Mouse (Mus musculus) kidney, postnatal 0 days (tissue): ENCODE data around the gene Aldh1b1. TPM values are rescaled to one million over a fixed set of nuclear protein-coding genes. Genes with fewer than 3 reads are reported as not detected.
A peak's percentile ranks its signal among the peaks of the same experiment; 100 is the strongest.

Experiments used
- ATAC-seq: fragments of 200-750 bp; cut with Nextera tagmentation; replicated peaks from 2 replicates; pipeline ENCODE4 v1.8.0; 2017; ENCODE audit warnings: low read depth, moderate number of reproducible peaks, moderate TSS enrichment, moderate library complexity; ENCODE audit not compliant: low FRiP score
- DNase-seq: peaks from one replicate; pipeline ENCODE4 v3.0.0-alpha.2; 2016; ENCODE audit warnings: low spot score
- H3K27ac ChIP-seq: fragments of 300-500 bp; sonication (generic); 2 replicates; pipeline ENCODE4 v1.5.1; 2014; ENCODE audit warnings: mild to moderate bottlenecking
- H3K27me3 ChIP-seq: fragments of 300-500 bp; sonication (generic); 2 replicates; pipeline ENCODE4 v1.6.1; 2014; ENCODE audit warnings: low read length, mixed read lengths; ENCODE audit not compliant: insufficient read depth
- H3K36me3 ChIP-seq: fragments of 300-500 bp; sonication (generic); 2 replicates; pipeline ENCODE4 v1.6.1; 2014; ENCODE audit warnings: low read length, mixed read lengths; ENCODE audit not compliant: insufficient read depth
- H3K4me1 ChIP-seq: fragments of 300-500 bp; sonication (generic); replicated peaks from 2 replicates; pipeline ENCODE4 v1.6.1; 2014; ENCODE audit warnings: antibody characterized with exemption, low read length, mixed read lengths; ENCODE audit not compliant: insufficient read depth
- H3K4me2 ChIP-seq: fragments of 300-500 bp; sonication (generic); 2 replicates; pipeline ENCODE4 v1.6.1; 2014; ENCODE audit warnings: mild to moderate bottlenecking, low read length, moderate library complexity, mixed read lengths
- H3K4me3 ChIP-seq: fragments of 300-500 bp; sonication (generic); replicated peaks from 2 replicates; pipeline ENCODE4 v1.5.1; 2014; ENCODE audit warnings: low read depth, low read length
- H3K9ac ChIP-seq: fragments of 300-500 bp; sonication (generic); 2 replicates; pipeline ENCODE4 v1.6.1; 2014; ENCODE audit warnings: low read depth, low read length
- H3K9me3 ChIP-seq: fragments of 300-500 bp; sonication (generic); replicated peaks from 2 replicates; pipeline ENCODE4 v1.6.1; 2016; ENCODE audit warnings: low read length, inconsistent platforms, mixed read lengths
- CTCF ChIP-seq: IDR thresholded peaks from 2 replicates; pipeline ENCODE4 v1.5.1; 2016; ENCODE audit warnings: antibody characterized with exemption, low read depth, mild to moderate bottlenecking, moderate library complexity
- WGBS: fragments of 180-500 bp; shearing (Covaris S2); extraction: QIAGEN DNeasy Blood & Tissue Kit; methylation state at CpG from one replicate; pipeline ENCODE4 v1.1.7; 2014; 5-methylcytosine and 5-hydroxymethylcytosine counted together
- polyA plus RNA-seq: library from polyadenylated mRNA; unstranded; fragments of >200 nt; fragmentation: Nextera tagmentation; extraction: Ambion mirVana; gene quantifications from 2 replicates; pipeline ENCODE4 v1.2.1, GENCODE M21; 2015

Gene Aldh1b1
- polyA plus RNA-seq, 1 experiment from 2014 or later: 9.7 TPM

DNA sequence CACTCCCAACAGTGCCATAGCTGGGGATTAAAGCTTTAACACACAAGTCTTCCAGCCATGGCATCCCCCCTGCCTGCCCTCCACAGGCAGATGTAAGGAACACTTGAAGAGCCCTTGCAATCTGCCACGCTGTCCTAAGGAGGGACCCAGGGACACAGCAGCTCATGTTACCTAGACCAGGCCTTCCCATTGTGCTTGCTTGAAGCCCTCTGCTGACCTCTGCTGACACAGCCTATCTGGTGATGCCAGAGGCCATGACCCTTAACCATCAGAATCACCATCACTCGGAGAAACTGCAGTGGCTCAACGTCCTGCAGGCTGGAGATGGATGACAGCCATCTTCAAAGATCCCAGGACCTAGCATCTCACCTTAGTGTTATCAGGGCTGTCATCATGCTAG, 23.2 kb downstream of the Aldh1b1 start:
- WGBS: 40% methylated on average over 3 of the region's 3 CpGs

DNA sequence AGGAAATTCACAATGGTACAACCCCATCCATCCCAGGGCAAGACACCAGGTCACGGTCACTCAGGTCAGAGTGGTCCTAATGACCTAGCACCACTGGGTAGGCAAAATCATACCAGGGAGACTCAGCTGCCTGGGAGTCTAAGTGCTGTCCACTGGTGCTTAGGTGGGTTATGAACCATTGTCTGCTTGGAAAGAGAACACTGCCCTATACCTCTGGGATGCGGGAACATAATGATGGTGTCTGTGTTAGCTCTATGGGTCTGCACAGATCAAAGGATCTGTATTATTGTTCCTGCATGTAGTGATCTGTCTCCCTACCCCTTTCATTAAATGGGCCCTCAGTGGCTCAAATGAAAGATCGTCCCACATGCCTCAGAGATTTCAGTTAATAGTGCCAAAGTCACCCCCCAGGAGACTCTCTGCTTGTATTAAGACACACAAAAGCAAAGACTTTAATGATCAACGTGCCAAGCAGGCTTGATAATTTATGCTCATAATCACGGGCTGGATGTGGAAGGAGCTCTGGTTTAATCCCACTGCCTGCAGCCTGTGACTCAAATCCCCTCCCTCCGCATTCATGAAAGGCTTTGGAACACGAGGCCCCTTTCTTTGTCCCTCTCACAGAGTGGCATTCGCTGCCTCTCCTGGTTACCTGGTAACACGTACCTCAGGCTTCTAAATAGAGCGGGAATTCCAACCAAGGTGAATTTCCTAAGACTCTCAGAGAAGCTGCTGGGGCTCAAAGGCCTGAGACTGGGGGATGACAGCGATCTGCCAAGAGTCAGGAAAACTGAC, 24.2 kb downstream of the Aldh1b1 start:
- Histone ChIP-seq H3K9me3 (no peaks in the 10 kb centered on the region), H3K4me2 (no peak overlapping the region), H3K27ac (no peak overlapping the region), H3K36me3 (no peaks in the 10 kb centered on the region), H3K9ac (no peak overlapping the region), H3K27me3 (peaks cover 41% of the 10 kb centered on the region), H3K4me1 (peaks cover 13% of the 10 kb centered on the region), H3K4me3 (no peak overlapping the region)
- ATAC-seq (no peak), DNase-seq (no peak)
- no peak for TF ChIP-seq CTCF
- 35% methylated on average over 11 of the region's 11 CpGs for WGBS

More for the DNA sequence above, 23.2 kb downstream of the Aldh1b1 start:
- ATAC-seq (no peak), DNase-seq (no peak)
- H3K36me3 ChIP-seq: no peaks in the 10 kb centered on the region
- peaks cover 13% of the 10 kb centered on the region for H3K4me1 ChIP-seq
- H3K9me3 ChIP-seq: no peaks in the 10 kb centered on the region
- no peak overlapping the region for H3K4me2 ChIP-seq
- H3K4me3 ChIP-seq: no peak overlapping the region
- peaks cover 31% of the 10 kb centered on the region for H3K27me3 ChIP-seq
- TF ChIP-seq CTCF: no peak
- no peak overlapping the region for H3K9ac ChIP-seq
- H3K27ac ChIP-seq: no peak overlapping the region

DNA sequence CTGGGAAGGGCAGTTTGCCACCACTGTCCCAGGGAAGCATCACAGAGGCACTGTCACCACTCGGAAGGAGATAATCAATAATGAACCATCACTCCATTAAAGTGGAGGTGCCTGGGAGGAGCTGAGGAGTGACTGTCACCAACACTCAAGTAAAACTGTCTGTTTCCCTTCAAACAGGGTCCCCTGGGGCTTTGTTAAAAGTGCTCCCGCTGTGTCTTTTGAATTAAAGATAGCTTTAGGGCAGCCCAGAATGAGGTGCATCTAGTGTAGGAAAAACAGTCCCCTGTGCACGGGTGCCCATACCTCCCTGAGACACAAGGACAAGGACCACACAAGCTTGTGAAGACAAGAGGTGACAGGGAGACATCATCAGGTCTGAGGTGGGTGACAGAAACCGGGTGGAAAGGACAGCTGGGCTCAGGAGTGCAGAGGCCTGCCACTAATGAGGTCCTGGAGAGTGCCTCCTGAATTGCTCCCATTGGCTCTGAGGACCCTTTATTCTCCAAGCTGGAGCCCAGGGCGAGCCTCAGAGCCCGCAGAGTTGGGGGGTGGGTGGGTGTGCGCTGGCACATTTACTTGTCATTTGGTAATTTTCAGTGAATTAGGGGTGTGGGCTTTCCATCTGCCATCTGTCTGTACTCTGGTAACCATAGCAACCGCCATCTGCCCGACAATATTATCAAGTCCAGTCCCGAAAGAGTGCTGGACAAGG, 25.4 kb downstream of the Aldh1b1 start:
- TF ChIP-seq CTCF: no peak

DNA sequence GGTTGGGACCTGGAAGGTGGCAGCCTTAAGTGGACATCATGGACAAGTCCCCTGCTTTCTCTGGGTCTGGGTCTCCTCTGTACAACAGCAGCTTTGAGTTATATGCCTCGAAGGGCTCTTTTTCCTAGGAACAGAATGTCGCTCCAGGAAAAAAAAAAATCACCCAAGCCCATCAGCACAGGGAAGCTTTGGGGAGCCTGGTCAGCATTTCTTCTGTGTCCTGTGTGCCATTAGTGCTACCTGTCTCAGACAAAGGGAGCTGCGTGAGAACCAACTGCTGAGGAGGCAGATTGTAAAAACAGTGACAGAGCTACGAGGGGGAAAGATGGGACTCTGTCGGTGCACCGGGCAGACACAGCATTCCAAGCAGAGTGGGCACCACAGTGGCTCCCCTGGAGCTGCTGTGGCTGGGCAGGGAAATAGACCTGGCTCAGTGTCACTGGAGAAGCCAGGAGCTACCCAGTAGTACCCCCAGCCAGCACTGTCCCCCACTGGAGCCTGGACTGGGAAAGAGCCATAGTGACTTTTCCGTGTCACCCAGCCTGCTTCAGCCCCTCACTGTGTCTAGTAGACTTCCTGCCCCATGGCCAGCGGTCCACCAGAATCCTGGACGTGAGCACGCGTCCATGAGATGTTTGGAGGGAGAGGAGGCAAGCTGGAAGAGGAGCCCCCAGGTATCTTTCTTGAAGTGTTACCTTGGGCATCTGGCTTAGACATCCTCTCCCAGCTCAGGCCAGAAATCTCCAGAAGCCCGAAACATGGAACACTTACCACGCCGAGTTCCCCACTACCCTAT, 26.1 kb downstream of the Aldh1b1 start:
- no peak for ATAC-seq
- no peak for DNase-seq
- no peak for TF ChIP-seq CTCF
- H3K4me3 ChIP-seq: no peak overlapping the region
- no peak overlapping the region for H3K27ac ChIP-seq
- WGBS: 24% methylated on average over 14 of the region's 14 CpGs
- no peak overlapping the region for H3K9ac ChIP-seq
- no peaks in the 10 kb centered on the region for H3K36me3 ChIP-seq
- H3K27me3 ChIP-seq: peaks cover 55% of the 10 kb centered on the region
- no peak overlapping the region for H3K4me2 ChIP-seq
- H3K4me1 ChIP-seq: no peaks in the 10 kb centered on the region
- no peaks in the 10 kb centered on the region for H3K9me3 ChIP-seq

More for the DNA sequence above, 25.4 kb downstream of the Aldh1b1 start:
- H3K4me2 ChIP-seq: no peak overlapping the region
- no peak overlapping the region for H3K4me3 ChIP-seq
- no peaks in the 10 kb centered on the region for H3K9me3 ChIP-seq
- 15% methylated on average over 10 of the region's 10 CpGs for WGBS
- DNase-seq (no peak), ATAC-seq (no peak)
- no peaks in the 10 kb centered on the region for H3K36me3 ChIP-seq
- no peak overlapping the region for H3K9ac ChIP-seq
- peaks cover 7% of the 10 kb centered on the region for H3K4me1 ChIP-seq
- peaks cover 50% of the 10 kb centered on the region for H3K27me3 ChIP-seq
- H3K27ac ChIP-seq: no peak overlapping the region

DNA sequence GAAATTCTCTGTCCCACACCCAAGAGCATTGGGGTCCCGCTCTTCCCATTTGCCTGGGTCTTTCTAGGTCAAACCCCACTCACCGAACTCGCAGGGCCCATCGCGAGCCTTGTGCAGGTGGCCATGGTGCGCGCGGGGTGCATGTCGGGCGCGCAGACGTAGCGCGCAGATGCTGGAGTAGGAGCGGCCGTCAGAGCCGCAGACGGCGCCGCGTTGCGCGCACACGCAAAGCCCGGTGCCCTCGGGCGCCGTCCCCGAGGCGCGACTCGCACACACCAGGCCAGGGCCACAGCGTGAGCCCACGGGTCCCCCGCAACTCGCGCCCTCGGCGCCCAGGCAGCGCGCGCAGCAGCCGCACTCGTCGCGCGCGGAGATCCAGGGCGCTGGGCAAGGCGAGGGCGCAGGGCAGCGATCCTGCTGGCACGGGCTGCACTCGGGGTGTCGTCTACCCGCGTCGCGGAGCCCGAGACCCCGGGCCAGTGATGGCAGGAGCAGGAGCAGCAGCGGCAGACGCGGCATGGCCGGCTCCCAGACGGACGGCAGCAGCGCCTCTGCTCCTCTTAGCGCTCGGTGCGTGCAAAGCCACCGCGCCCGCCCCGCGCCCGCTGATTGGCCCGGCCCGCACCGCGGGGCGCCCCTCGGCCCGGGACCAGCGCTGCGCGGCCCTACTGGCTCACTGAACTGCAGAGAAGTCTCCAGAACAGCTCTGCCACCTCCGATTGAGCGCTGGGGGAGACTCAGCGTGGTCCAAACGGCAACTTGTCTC, 27.6 kb downstream of the Aldh1b1 start, which contains the start of gene Igfbpl1:
Gene Igfbpl1 (minus strand): TSS at position 649 of the 766 bp plus-strand sequence.
- no peak for TF ChIP-seq CTCF
- H3K27me3 ChIP-seq: peaks cover 55% of the 10 kb centered on the region
- H3K27ac ChIP-seq: no peak within 1 kb of the TSS
- H3K36me3 ChIP-seq: no peaks in the 10 kb centered on the region
- ATAC-seq (no peak), DNase-seq (peak; percentile 8)
- no peaks in the 10 kb centered on the region for H3K9me3 ChIP-seq
- peak within 1 kb of the TSS; percentile 31 for H3K4me3 ChIP-seq
- no peaks in the 10 kb centered on the region for H3K4me1 ChIP-seq
- no peak within 1 kb of the TSS for H3K9ac ChIP-seq
- WGBS: 2% methylated on average over 84 of the region's 91 CpGs
- peak within 1 kb of the TSS; percentile 57 for H3K4me2 ChIP-seq
